Mouse (Mus musculus) ES-Bruce4 (cell line): ENCODE results near the gene Plekhm1. TPM values are rescaled to one million over a fixed set of nuclear protein-coding genes. Genes with fewer than 3 reads are reported as not detected.

ENCODE experiments used
- H3K27ac ChIP-seq: 2 replicates; pipeline ENCODE4 v1.5.1; 2012; ENCODE audit warnings: low read length, inconsistent platforms; ENCODE audit not compliant: insufficient read depth
- H3K27me3 ChIP-seq: 2 replicates; pipeline ENCODE4 v1.6.1; 2012; ENCODE audit warnings: mild to moderate bottlenecking, low read length, inconsistent platforms; ENCODE audit not compliant: control insufficient read depth, poor library complexity, insufficient read depth, severe bottlenecking
- H3K36me3 ChIP-seq: 2 replicates; pipeline ENCODE4 v1.6.1; 2012; ENCODE audit warnings: inconsistent platforms, mild to moderate bottlenecking, low read length, moderate library complexity; ENCODE audit not compliant: control insufficient read depth, poor library complexity, insufficient read depth, severe bottlenecking
- H3K4me1 ChIP-seq: one replicate; pipeline ENCODE4 v1.8.1; 2011; ENCODE audit warnings: low read length; ENCODE audit not compliant: control insufficient read depth, insufficient read depth
- H3K4me3 ChIP-seq: 2 replicates; pipeline ENCODE4 v1.5.1; 2011; ENCODE audit warnings: low read depth, mild to moderate bottlenecking, low read length
- H3K9ac ChIP-seq: 2 replicates; pipeline ENCODE4 v1.6.1; 2012; ENCODE audit warnings: low read depth, mild to moderate bottlenecking, inconsistent platforms; ENCODE audit not compliant: poor library complexity, severe bottlenecking
- H3K9me3 ChIP-seq: replicated peaks from 2 replicates; pipeline ENCODE4 v1.6.1; 2012; ENCODE audit warnings: mild to moderate bottlenecking, low read length, inconsistent platforms; ENCODE audit not compliant: control insufficient read depth, poor library complexity, insufficient read depth, severe bottlenecking
- CTCF ChIP-seq: IDR thresholded peaks from one replicate; pipeline ENCODE4 v1.8.1; 2011; ENCODE audit warnings: low read depth, low read length
- EP300 ChIP-seq: IDR thresholded peaks from 2 replicates; pipeline ENCODE4 v1.6.1; 2011; ENCODE audit warnings: low read depth, low read length; ENCODE audit not compliant: insufficient read depth
- POLR2A ChIP-seq: IDR thresholded peaks from one replicate; pipeline ENCODE4 v1.8.1; 2011; ENCODE audit warnings: low read length; ENCODE audit not compliant: insufficient read depth
- polyA plus RNA-seq: library from polyadenylated mRNA; stranded (reverse); fragments of >200 nt; gene quantifications from 2 replicates; pipeline ENCODE4 v1.2.4, GENCODE M21; 2011; ENCODE audit warnings: low read depth; ENCODE audit not compliant: missing spikeins, insufficient read depth, insufficient read length

Plekhm1 gene
- polyA plus RNA-seq, 1 experiment: 22.0 TPM

DNA sequence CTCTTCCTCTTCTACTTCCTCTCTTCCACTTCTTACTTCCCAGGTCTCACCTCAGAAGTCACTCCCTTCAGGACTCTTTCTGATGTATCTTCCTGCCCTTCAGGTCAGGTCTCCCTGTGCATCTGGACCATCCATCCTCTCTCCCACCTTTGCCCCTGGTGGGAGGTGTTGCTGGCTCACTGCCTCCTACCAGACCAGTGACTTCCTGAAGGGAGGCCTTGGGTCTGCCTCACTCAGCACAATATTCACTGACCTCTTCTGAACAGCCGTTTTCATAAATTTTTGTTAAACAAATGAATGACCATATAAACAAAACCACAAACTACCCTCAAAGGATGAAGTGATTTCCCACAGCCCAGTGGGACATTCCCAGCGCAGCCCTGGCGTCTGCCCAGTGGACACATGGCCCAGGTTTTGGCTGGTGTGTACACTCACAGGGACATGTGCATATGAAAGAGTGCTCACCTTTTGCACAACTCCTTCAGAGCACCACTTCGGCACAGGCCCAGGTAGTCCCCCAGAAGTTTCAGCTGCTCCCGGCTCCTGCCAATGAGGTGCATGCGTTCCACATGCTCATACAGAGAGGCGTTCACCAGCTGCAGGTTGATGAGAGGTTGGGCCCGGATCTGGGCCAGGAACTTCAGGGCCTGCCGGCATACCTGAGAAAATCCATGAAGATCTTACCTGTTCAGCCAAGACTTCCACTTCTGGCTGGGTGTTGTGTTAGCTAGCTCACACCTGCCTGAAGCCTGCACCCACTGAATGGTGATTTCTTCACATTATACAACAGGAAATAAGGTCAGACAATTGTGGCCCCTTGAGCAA lies 41.9 kb downstream of the Plekhm1 start:
- Histone ChIP-seq H3K9ac (no peak overlapping the region), H3K4me3 (no peak overlapping the region), H3K9me3 (no peaks in the 10 kb centered on the region), H3K4me1 (peaks cover 2% of the 10 kb centered on the region), H3K27ac (no peak overlapping the region), H3K27me3 (no peaks in the 10 kb centered on the region), H3K36me3 (peaks cover 39% of the 10 kb centered on the region)
- no peak for TF ChIP-seq POLR2A
- no peak for TF ChIP-seq EP300
- TF ChIP-seq CTCF: no peak

DNA sequence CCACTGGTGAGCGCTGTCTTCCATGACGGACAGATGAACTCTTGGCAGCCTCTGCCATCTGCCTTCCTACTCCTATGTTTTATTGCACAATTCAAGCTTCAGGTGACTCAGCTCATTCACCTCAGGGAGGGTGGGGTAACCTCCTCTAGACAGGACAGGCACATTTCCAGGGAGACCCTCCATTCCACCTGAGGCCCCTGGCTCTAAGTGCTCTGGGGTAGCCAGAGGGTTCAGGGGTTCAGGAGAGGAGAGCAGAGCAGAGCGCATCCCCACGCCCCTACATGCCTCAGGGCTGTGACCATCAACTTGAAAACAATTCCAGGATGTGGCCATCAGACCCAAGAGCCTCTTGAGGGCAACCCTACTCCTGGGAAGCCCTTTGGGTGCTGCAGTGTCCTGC lies 47.0 kb downstream of the Plekhm1 start:
- Histone ChIP-seq H3K4me1 (peaks cover 4% of the 10 kb centered on the region), H3K9ac (no peak overlapping the region), H3K27me3 (no peaks in the 10 kb centered on the region), H3K27ac (no peak overlapping the region), H3K9me3 (no peaks in the 10 kb centered on the region), H3K36me3 (peaks cover 23% of the 10 kb centered on the region), H3K4me3 (no peak overlapping the region)
- no peak for TF ChIP-seq CTCF
- TF ChIP-seq EP300: no peak
- no peak for TF ChIP-seq POLR2A

DNA sequence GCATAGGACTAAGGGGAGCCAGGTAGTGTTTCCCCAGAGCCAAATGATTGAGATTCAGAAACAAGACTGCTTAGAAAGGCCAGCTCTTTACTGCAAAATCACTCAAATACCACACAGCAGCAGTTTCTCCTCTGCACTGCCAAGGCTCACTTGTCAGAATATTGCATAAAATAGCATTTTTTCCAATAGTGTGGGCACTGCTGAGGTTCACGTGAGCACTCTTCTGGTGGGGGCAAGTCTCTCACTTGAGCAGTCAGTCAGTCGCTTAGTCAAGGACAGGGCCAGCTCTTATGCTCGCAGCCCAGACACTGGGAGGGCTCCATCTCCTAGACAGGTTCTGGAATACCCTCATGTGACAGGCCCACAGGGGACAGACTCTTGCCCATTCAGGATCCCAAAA lies 47.5 kb downstream of the Plekhm1 start:
- no peaks in the 10 kb centered on the region for H3K27me3 ChIP-seq
- no peak for TF ChIP-seq CTCF
- TF ChIP-seq EP300: no peak
- no peak for TF ChIP-seq POLR2A
- no peak overlapping the region for H3K9ac ChIP-seq
- peaks cover 4% of the 10 kb centered on the region for H3K4me1 ChIP-seq
- peaks cover 17% of the 10 kb centered on the region for H3K36me3 ChIP-seq
- no peak overlapping the region for H3K4me3 ChIP-seq
- H3K27ac ChIP-seq: no peak overlapping the region
- no peaks in the 10 kb centered on the region for H3K9me3 ChIP-seq

DNA sequence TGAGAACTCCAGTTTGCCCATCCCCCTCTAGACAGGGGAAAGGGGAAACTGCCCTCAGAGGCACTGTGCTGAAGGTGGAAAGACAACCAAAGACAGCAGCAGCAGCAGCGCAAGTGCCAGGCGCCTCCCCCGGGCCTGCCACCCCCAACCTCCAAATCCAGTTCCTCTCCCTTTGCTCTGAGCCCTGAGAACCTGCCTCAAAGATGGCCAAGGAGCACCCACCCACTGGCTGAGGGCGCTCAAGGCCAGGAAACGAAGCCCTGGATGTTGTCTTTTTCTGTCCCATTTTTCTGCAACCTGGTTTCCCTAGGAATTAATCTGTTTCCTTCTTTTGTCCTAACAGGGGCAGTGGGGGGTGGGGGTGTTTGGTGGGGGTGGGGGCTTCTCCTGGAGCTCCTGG lies 48.2 kb downstream of the Plekhm1 start:
- no peak overlapping the region for H3K4me3 ChIP-seq
- no peaks in the 10 kb centered on the region for H3K27me3 ChIP-seq
- H3K36me3 ChIP-seq: peaks cover 17% of the 10 kb centered on the region
- H3K27ac ChIP-seq: no peak overlapping the region
- no peaks in the 10 kb centered on the region for H3K9me3 ChIP-seq
- H3K4me1 ChIP-seq: peaks cover 2% of the 10 kb centered on the region
- TF ChIP-seq POLR2A: no peak
- no peak for TF ChIP-seq EP300
- TF ChIP-seq CTCF: no peak
- no peak overlapping the region for H3K9ac ChIP-seq

DNA sequence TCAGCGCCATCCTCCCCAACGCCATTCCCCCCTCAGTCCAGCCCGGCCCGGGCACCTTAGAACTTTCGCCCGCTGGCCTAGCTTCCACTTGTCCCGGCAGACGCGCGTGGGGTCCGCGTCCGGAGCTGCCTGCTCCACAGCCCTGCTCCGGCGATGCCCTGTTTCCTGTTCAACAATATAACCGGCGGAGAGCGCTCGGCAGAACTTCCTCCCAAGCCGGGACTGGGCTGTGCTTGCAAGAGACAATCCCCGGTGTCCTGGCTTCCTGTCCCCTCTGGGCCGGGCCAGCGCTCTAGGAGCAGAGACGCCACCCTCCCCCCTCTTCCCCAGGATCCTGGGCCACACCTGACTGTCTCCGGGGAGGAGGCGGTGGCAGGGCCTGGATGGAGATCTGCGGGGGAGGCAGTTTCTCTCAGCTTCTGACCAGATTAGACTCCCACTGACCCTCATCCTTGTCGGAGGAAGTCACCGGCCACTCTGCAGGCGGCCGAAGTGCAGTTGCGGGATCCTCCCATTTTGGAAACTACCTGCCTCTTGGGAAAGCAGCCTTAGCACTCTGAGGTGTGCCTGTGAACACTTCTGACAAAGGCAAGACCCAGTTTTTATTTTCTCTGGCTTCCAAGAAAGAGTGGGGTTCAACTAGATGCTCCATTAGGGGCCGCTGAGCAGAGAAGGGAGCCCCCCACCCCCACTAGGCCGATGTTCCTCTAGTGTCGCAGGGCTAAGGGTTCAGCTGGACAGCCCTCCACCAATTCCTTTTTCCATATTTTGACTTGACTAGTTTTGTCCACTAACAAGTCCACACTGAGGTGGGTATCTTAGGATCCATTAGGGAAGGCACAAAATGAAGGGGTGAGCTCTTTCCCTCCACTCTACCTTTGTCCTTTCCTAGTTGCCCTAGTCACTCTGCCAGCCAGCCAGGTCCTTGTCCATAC lies 49.0 kb downstream of the Plekhm1 start, which contains the start of gene Arhgap27:
Arhgap27 (minus strand) TSS at position 479 of the 935 bp plus-strand sequence.
- Histone ChIP-seq H3K4me3 (peak within 1 kb of the TSS; percentile 68), H3K9ac (peak within 1 kb of the TSS; percentile 88), H3K4me1 (peaks cover 2% of the 10 kb centered on the region), H3K27me3 (no peaks in the 10 kb centered on the region), H3K27ac (peak within 1 kb of the TSS; percentile 16), H3K36me3 (peaks cover 17% of the 10 kb centered on the region), H3K9me3 (no peaks in the 10 kb centered on the region)
- TF ChIP-seq POLR2A (no peak), EP300 (no peak), CTCF (no peak)
